Mouse (Mus musculus): ENCODE measurements around the gene Prkn.

Prkn gene

GRCm38 (mm10) chr17:10987040-10987439, 146.9 kb downstream of the Prkn start:
- DNase-seq (ENCODE audit: low read depth), result no peak

GRCm38 (mm10) chr17:10997291-10997690, 157.1 kb downstream of the Prkn start:
- DNase-seq (ENCODE audit: low read depth), result no peak

- DNase-seq (ENCODE audit: low read depth), result no peak
These were observed 183.2 kb downstream of the Prkn start for GRCm38 (mm10) chr17:11023371-11023770.

DNA sequence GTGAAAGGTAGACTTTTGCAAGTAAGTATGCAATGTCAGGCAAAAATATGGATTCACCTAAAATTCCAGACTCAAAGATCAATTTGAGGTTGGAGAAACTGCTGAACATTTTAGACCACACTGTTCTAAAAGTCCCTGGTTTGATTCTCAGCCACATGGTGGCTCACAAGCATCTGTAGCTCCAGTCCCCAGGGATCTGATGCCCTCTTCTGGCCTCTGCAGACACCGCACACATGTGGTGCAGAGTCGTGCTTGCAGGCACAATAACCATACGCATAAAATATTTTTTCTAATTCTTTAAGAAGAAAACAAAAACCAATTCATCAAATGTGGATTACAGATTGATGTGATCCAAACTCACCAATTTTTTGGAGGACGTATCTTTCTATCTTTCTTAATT, 189.2 kb downstream of the Prkn start:
- DNase-seq (ENCODE audit: low read depth), result no peak

DNA sequence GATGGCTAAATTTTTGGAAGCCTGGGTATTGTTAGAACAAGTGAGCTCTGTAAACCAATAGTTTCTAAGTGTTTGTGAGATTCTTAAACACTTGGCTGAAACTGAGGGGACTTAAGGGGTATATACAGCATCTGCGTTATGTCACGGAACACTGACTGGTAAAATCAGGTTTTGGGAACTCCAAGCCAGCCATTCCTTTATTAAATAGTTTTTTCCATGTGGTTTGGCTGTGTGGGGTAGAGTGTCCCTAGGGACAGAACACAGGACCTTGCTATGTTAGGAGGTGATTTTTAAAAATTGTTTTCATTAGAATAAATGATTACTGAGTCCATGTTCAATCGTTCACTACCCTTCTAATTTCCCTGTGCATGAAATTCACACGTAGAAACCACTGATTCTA, 190.8 kb downstream of the Prkn start:
- no peak for DNase-seq (ENCODE audit: low read depth)

DNA sequence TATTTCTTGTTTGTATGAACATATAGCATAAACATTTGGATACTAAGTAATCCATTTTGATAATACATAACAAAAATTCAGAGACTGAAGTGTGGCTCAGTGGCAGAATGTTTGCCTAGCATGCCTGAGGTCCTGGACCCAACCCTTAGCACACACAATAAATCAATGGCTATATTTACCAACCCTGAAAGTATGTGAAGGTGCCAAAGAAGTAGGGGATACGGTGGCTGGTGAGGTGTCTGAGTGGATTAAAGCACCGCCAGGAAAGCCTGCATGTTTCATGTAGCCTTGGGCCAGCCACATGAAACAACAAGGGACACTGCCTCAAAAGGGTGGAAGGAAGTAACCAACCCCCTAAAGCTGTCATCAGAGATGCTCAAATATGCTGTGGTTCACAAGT, 192.2 kb downstream of the Prkn start:
- no peak for DNase-seq (ENCODE audit: low read depth)

- DNase-seq (ENCODE audit: low read depth), result no peak
These were observed 193.4 kb downstream of the Prkn start for GRCm38 (mm10) chr17:11033594-11033993.

DNA sequence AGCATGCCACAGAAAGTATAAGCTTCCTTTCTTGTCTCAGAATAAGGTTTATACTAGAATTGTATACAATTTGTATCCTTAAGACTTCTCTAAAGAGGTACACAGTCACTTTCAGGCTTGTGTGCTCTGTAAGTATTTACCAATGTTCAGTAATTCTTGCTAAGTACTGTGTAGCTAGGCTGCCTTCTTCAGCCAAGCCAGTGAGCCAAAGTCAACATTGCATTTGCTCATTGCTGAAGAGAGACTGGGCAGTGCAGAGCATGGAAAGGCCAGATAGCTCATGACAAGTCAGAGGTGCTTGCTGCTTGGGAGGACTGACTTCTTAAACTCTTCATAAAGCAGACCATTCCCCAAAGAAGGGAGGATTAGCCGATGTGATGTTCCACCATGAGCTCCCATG, 198.1 kb downstream of the Prkn start:
- DNase-seq (ENCODE audit: low read depth), result no peak

- DNase-seq (ENCODE audit: low read depth), result no peak
These were observed 218.8 kb downstream of the Prkn start for GRCm38 (mm10) chr17:11058986-11059385.

GRCm38 (mm10) chr17:11067076-11067703, 227.0 kb downstream of the Prkn start:
- DNase-seq (ENCODE audit: low read depth), result no peak

DNA sequence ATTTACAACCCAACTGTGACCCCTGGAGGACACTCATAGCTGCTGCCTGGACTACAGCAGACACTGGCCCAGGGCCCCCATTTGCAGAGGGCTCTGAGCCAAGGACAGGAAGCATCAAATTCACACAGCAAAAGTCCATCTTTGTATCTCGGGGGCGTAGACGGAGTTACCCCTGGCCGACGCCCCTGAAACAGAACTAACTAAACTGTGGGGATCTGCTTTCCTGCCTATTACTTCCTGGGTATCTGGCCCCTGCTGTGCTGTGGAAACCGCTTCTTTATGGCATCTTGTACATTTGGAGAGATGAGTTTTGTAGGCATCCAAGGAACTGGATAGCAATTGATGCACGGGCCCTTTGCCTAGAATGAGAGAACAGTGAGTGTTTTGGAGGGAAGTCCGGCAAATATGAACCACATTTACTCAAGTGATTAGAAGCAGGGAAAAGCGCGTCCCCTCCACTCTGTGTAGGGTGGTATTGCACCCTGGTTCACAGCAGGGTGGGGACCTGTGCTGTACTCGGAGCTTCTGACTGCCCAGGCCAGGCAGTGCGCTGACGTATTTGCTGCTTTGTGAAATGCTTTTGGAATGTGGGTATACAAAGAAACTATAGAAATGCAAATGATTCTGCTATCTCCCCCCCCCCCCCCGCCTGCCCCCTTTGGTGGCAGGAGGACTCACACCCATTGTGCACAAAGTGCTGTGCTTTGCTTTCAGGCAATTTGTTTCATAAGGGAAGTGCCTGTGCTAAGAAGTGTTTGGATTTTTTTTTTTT, 227.7 kb downstream of the Prkn start:
- peak; percentile 6 for DNase-seq (ENCODE audit: low read depth)

DNA sequence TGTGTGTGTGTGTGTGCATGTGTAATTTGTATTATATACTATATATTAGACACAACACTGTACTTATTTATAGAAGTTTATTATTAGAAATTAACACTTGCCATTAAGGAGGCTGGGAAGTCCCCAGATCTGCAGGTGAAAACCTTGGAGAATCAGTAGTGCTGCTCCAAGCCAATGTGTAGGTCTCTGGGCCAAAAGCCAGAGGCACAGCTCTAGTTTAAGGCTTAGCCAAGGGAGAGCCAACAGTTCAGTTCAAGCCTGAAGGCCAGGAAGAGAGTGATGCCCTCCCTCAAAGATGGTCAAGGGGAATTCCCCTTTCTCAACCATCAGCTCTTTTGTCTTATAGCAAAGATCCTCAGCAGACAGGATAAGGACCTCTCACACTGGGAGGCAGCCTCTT, 230.8 kb downstream of the Prkn start:
- no peak for DNase-seq (ENCODE audit: low read depth)

GRCm38 (mm10) chr17:11076319-11076903, 236.2 kb downstream of the Prkn start:
- DNase-seq (ENCODE audit: low read depth), result no peak

GRCm38 (mm10) chr17:11086492-11086891, 246.3 kb downstream of the Prkn start:
- DNase-seq (ENCODE audit: low read depth), result no peak

- DNase-seq (ENCODE audit: low read depth), result no peak
These were observed 246.9 kb downstream of the Prkn start for GRCm38 (mm10) chr17:11087088-11087487.

DNA sequence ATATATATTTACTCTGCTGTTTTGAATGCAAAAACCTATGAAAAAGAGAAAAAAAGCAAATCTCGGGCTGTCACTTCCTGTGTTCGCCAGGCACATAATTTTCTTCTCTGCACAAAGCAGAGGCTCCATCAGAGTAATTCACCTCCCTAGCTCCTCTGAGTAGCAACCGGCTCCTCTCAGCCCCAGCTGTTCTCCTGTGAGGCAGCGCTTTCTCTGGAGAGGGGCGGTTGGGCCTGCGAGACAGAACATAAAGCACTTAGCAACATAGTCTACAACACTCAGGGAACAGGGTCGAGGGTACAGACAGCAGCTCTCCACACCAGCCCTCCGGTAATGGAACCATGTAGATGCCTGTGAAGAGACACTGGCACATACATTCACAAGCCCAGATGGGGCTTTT, 247.6 kb downstream of the Prkn start:
- DNase-seq (ENCODE audit: low read depth), result no peak

DNA sequence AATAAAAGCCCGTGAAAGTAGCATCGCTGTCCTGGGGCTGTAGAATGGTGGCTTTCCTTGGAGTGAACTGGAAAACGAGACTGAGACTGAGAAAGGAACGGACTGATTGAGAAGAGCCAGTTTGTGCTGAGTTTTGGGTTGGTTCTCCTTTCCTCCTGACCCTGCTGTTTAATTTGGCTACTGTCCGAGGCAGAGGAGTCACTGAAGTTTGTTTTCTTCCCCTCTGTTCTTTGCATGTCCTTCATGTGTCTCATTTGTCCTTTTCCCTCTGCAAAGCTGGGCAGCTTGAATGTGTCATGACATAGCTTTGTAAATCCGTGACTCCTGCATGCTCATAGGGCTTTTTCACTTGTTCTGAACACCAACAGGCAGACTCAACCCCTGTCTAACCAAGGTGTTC, 249.2 kb downstream of the Prkn start:
- no peak for DNase-seq (ENCODE audit: low read depth)

DNA sequence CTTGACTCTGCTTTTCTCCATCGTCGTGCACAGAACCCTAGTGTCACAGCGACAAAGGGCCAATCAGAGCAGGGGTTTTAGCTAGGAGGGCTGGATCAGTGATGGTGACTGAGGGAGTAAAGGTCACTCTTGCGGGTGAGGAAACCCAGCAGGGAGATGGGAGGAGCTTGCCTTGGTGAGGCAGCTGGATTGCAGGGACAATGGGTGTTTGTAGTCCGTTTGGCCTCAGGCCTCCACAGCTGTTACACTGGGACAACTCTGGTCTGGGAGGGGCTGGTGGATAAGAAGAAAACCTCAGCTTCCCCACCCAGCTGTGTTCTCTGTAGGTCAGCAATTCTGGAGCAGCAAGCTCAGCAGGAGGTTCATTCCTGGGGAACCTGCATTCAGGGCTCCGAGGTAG, 252.7 kb downstream of the Prkn start:
- no peak for DNase-seq (ENCODE audit: low read depth)

- DNase-seq (ENCODE audit: low read depth), result no peak
These were observed 253.1 kb downstream of the Prkn start for GRCm38 (mm10) chr17:11093321-11093720.

DNA sequence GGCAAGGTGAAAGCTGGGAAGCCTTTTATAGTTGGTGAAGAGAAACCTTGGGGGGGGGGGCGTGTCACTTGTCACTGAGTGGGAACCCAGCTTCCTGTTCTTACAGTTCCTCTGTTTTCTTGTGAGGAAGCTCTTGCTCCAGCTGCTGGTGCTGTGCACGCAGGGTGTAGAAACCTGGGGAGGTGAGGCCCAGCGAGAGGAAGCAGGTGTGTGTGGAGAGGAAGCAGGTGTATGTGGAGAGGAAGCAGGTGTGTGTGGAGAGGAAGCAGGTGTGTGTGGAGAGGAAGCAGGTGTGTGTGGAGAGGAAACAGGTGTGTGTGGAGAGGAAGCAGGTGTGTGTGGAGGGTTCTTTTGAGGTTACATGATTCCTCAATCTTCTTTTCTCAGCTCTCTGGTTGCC, 266.8 kb downstream of the Prkn start:
- no peak for DNase-seq (ENCODE audit: low read depth)

GRCm38 (mm10) chr17:11107916-11108315, 267.7 kb downstream of the Prkn start:
- no peak for DNase-seq (ENCODE audit: low read depth)

GRCm38 (mm10) chr17:11117508-11117907, 277.3 kb downstream of the Prkn start:
- DNase-seq (ENCODE audit: low read depth), result no peak

DNA sequence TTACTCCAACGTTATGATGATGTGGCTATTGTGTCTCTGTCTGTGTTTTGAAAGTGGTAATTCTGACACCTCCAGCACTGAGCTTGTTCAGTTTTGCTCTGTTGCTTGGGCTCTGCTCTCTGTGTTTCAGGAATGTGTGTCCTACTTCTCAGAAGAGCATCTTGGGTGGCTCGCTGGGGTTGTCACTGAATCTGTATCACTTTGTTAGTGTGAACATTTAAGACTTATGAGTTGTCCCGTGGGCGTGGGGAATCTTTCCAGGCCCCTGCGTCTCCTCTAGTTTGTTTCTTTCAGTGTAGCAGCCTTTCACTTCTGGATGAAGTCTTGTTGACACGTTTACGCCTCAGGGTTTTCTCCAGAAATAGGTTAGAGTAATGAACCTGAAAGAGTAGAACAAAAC, 283.9 kb downstream of the Prkn start:
- DNase-seq (ENCODE audit: low read depth), result no peak

DNA sequence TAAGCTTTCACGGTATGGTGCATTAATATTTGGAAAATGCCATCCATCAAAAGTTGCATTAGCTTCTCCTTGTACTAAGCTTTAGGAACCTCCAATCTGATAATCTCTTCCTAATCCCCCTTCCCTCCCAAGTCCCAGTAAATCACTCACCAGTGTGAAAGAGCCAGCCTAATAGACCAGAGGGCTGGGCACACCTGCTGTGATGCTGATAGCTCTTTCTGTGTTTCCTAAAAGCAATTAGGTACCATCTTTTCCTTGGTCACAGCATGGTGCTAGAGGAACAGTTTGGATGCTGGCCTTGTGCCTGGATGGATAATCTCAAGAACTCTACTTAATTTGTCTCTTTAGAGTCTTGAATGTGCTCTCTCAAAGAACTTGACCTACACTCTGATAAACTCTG, 287.0 kb downstream of the Prkn start:
- no peak for DNase-seq (ENCODE audit: low read depth)

All from NIH3T3 (cell line).